Mouse (Mus musculus) liver, postnatal 0 days (tissue): Measurements from ENCODE around the gene Msx3. TPM values are rescaled to one million over a fixed set of nuclear protein-coding genes. Genes with fewer than 3 reads are reported as not detected.

Experiments
- ATAC-seq: fragments of 200-750 bp; cut with Nextera tagmentation; 2 replicates; pipeline ENCODE4 v1.8.0; 2017; ENCODE audit warnings: mild to moderate bottlenecking, moderate library complexity
- DNase-seq: peaks from one replicate; pipeline ENCODE4 v3.0.0-alpha.2; 2016
- H3K27ac ChIP-seq: fragments of 300-500 bp; sonication (generic); 2 replicates; pipeline ENCODE4 v1.5.1; 2014; ENCODE audit warnings: antibody characterized with exemption, moderate library complexity, mild to moderate bottlenecking, low read depth
- H3K27me3 ChIP-seq: fragments of 300-500 bp; sonication (generic); 2 replicates; pipeline ENCODE4 v1.6.1; 2014; ENCODE audit warnings: low read length, control low read depth, mixed read lengths; ENCODE audit not compliant: insufficient read depth
- H3K36me3 ChIP-seq: fragments of 300-500 bp; sonication (generic); replicated peaks from 2 replicates; pipeline ENCODE4 v1.6.1; 2014; ENCODE audit warnings: mild to moderate bottlenecking, control low read depth, low read length, moderate library complexity, mixed read lengths; ENCODE audit not compliant: insufficient read depth
- H3K4me1 ChIP-seq: fragments of 300-500 bp; sonication (generic); 2 replicates; pipeline ENCODE4 v1.6.1; 2014; ENCODE audit warnings: antibody characterized with exemption, mild to moderate bottlenecking, control low read depth; ENCODE audit not compliant: insufficient read depth
- H3K4me2 ChIP-seq: fragments of 300-500 bp; sonication (generic); 2 replicates; pipeline ENCODE4 v1.6.1; 2014; ENCODE audit warnings: low read depth, mild to moderate bottlenecking, low read length, moderate library complexity, mixed read lengths
- H3K4me3 ChIP-seq: fragments of 300-500 bp; sonication (generic); 2 replicates; pipeline ENCODE4 v1.5.1; 2014; ENCODE audit warnings: low read depth, low read length
- H3K9ac ChIP-seq: fragments of 300-500 bp; sonication (generic); replicated peaks from 2 replicates; pipeline ENCODE4 v1.6.1; 2014; ENCODE audit warnings: mild to moderate bottlenecking, moderate library complexity
- H3K9me3 ChIP-seq: fragments of 300-500 bp; sonication (generic); 2 replicates; pipeline ENCODE4 v1.6.1; 2016; ENCODE audit warnings: mild to moderate bottlenecking, control low read depth, low read length, mixed read lengths
- CTCF ChIP-seq: sonication (generic); IDR thresholded peaks from 2 replicates; pipeline ENCODE4 v1.5.1; 2016; ENCODE audit warnings: antibody characterized with exemption, low read depth
- EP300 ChIP-seq: IDR thresholded peaks from 2 replicates; pipeline ENCODE4 v1.6.1; 2016; ENCODE audit warnings: antibody characterized with exemption, low read depth, mild to moderate bottlenecking
- WGBS: fragments of 180-500 bp; shearing (Covaris S2); extraction: QIAGEN DNeasy Blood & Tissue Kit; methylation state at CpG from one replicate; pipeline ENCODE4 v1.1.7; 2014; ENCODE audit not compliant: insufficient replicate concordance; 5-methylcytosine and 5-hydroxymethylcytosine counted together
- polyA plus RNA-seq: library from polyadenylated mRNA; unstranded; fragments of >200 nt; fragmentation: Nextera tagmentation; extraction: Ambion mirVana; gene quantifications from 2 replicates; pipeline ENCODE4 v1.2.1, GENCODE M21; 2015

The Msx3 gene
- polyA plus RNA-seq, 1 experiment from 2014 or later, result not detected

- TF ChIP-seq CTCF (no peak), EP300 (no peak)
- H3K27me3 ChIP-seq, result peaks cover 9% of the 10 kb centered on the region; the same call in 1 of the 2 replicates
- peak; percentile 27 for DNase-seq
- H3K36me3 ChIP-seq, result no peaks in the 10 kb centered on the region
- 0 out of 2 replicates have a peak, but pooled peaks cover 4% of the 10 kb centered on the region for H3K4me1 ChIP-seq
- 40% methylated on average over 39 of the region's 39 CpGs for WGBS
- H3K9ac ChIP-seq, result no peak overlapping the region; the same call in 1 of the 2 replicates
- H3K9me3 ChIP-seq, result no peaks in the 10 kb centered on the region
- peak overlapping the region; percentile 65 for H3K4me2 ChIP-seq
- peak; percentile 44 for ATAC-seq
- H3K4me3 ChIP-seq, result peak overlapping the region; percentile 29; the same call in 1 of the 2 replicates
- H3K27ac ChIP-seq, result no peak overlapping the region
These were observed 21.3 kb upstream of the Msx3 start for GRCm38 (mm10) chr7:140070042-140070711.

DNA sequence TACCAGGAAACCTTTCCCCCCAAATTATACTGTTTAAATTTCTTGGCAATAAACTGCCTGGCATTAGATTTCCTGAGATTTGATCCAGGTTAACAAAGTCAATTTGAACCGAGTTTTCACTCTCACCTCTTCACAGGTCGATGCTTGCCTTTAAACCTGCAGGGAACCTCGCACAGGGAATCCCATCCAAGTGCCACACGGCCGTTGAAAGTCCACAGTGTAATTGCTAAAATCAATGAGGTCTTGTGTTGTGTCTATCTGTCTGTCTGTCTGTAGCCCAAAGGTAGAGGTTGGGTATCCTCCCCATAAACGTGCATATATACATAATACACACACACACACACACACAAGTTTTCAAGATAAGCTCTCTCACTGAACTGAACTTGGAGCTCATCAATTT is 18.5 kb upstream of the Msx3 start:
- Histone ChIP-seq H3K4me3 (no peak overlapping the region), H3K9me3 (no peaks in the 10 kb centered on the region), H3K27ac (peak overlapping the region; percentile 81), H3K4me1 (0 out of 2 replicates have a peak, but pooled peaks cover 4% of the 10 kb centered on the region), H3K27me3 (peaks cover 23% of the 10 kb centered on the region), H3K9ac (no peak overlapping the region), H3K4me2 (no peak overlapping the region), H3K36me3 (no peaks in the 10 kb centered on the region)
- 44% methylated on average over 6 of the region's 6 CpGs for WGBS
- DNase-seq (peak; percentile 39), ATAC-seq (peak; percentile 84)
- TF ChIP-seq EP300, result peak; percentile 25; the same call in 1 of the 2 replicates
- TF ChIP-seq CTCF, result no peak

DNA sequence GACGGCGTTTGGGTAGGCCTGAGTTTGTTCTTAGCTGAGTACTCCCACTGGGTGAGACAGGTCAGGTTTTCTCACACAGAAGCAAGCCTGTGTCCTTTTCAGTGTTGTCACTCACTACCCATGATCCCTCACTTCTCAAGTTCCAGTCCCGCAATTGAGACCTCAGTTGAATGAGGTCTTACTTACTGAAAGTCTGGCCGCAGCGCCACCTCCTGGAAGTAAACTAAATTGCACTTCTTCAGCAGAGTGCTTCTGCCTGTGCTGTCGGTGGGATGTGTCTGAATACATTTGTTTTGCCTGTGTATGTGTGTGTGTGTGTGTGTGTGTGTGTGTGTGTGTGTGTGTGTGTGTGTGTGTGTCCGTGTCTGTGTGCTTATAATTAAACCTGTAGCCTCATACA is 14.2 kb upstream of the Msx3 start:
- no peak overlapping the region for H3K9ac ChIP-seq
- H3K4me3 ChIP-seq, result no peak overlapping the region
- no peaks in the 10 kb centered on the region for H3K9me3 ChIP-seq
- ATAC-seq, result no peak
- peaks cover 8% of the 10 kb centered on the region for H3K4me1 ChIP-seq
- DNase-seq, result peak; percentile 72
- WGBS, result 24% methylated on average over 7 of the region's 7 CpGs
- peaks cover 63% of the 10 kb centered on the region for H3K27me3 ChIP-seq
- H3K27ac ChIP-seq, result no peak overlapping the region
- no peaks in the 10 kb centered on the region for H3K36me3 ChIP-seq
- peak; percentile 86 for TF ChIP-seq CTCF
- no peak for TF ChIP-seq EP300
- H3K4me2 ChIP-seq, result no peak overlapping the region

DNA sequence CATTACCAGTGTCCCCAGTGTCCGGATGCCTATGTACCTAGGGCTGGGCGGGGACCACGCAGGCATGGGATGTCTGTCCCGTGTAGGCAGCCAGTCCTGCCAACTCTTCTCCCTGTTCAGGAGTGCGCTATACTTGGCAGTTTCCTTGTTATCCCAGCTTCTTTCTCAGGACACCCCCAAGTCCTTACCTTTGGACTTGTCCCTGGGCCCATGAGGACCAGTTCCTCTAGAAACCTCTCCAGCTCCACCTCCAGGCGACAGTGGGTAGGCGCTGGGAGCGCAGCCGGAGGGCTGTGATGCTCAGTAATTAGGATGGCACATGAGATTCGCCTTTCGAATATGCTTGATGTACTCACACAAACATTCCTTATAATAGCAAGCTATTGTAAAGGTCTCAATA is 13.4 kb upstream of the Msx3 start:
- Histone ChIP-seq H3K4me1 (peaks cover 8% of the 10 kb centered on the region), H3K27ac (no peak overlapping the region), H3K4me3 (no peak overlapping the region), H3K9ac (no peak overlapping the region), H3K4me2 (no peak overlapping the region), H3K27me3 (peaks cover 70% of the 10 kb centered on the region), H3K36me3 (no peaks in the 10 kb centered on the region), H3K9me3 (no peaks in the 10 kb centered on the region)
- ATAC-seq (no peak), DNase-seq (peak; percentile 36)
- WGBS, result 24% methylated on average over 11 of the region's 11 CpGs
- peak; percentile 45; the same call in 1 of the 2 replicates for TF ChIP-seq CTCF
- TF ChIP-seq EP300, result no peak

DNA sequence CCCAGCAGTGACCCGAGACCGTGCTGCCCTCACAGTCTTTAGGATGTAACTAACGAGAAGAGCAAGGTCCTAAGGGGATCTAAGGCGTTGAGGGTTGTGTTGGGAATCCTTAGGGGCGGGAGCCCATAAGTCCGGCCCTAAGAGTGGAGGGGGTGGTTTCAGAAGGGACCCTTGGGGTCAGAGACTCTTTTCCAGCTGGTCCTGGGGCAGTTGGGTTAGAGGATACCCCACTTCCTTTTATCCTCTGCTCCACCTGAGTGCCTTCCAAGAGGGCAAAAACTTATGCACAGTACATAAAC is 12.9 kb upstream of the Msx3 start:
- H3K9me3 ChIP-seq, result no peaks in the 10 kb centered on the region
- TF ChIP-seq CTCF, result no peak
- no peak for TF ChIP-seq EP300
- H3K36me3 ChIP-seq, result no peaks in the 10 kb centered on the region
- DNase-seq (no peak), ATAC-seq (no peak)
- H3K4me2 ChIP-seq, result 0 out of 2 replicates have a peak overlapping the region, but pooled peaks have one; percentile 26
- peaks cover 8% of the 10 kb centered on the region for H3K4me1 ChIP-seq
- no peak overlapping the region for H3K9ac ChIP-seq
- no peak overlapping the region for H3K4me3 ChIP-seq
- no peak overlapping the region for H3K27ac ChIP-seq
- H3K27me3 ChIP-seq, result peaks cover 76% of the 10 kb centered on the region
- WGBS, result 10% methylated on average over 6 of the region's 6 CpGs

- Histone ChIP-seq H3K36me3 (no peaks in the 10 kb centered on the region), H3K4me2 (peak overlapping the region; percentile 26; the same call in 1 of the 2 replicates), H3K27me3 (peaks cover 82% of the 10 kb centered on the region), H3K27ac (no peak overlapping the region), H3K4me1 (peaks cover 8% of the 10 kb centered on the region), H3K4me3 (peak overlapping the region; percentile 17; the same call in 1 of the 2 replicates), H3K9me3 (no peaks in the 10 kb centered on the region), H3K9ac (no peak overlapping the region)
- no peak for TF ChIP-seq CTCF
- no peak for TF ChIP-seq EP300
- ATAC-seq (peak; percentile 45; the same call in 1 of the 2 replicates), DNase-seq (peak; percentile 28)
- WGBS, result 3% methylated on average over 47 of the region's 47 CpGs
These were observed 12.3 kb upstream of the Msx3 start for GRCm38 (mm10) chr7:140060936-140061831.
